Mouse (Mus musculus) layer of hippocampus, adult 8-10 months (tissue): ENCODE data around the gene Nfam1. TPM values are rescaled to one million over a fixed set of nuclear protein-coding genes. Genes with fewer than 3 reads are reported as not detected.
A peak's percentile ranks its signal among the peaks of the same experiment; 100 is the strongest.

ENCODE experiments used
- DNase-seq, 2 experiments: peaks; one replicate each; pipeline ENCODE4 v3.0.0; 2022; ENCODE audit warnings: low spot score in 2 of 2
- total RNA-seq, 4 experiments: library from RNA; stranded (reverse); gene quantifications; 2 replicates each; pipeline ENCODE4 v1.2.4; 2022

Nfam1 gene
- total RNA-seq, 4 experiments from 2014 or later, result 1.7 to 6.2 (median 3.5) TPM

- no peak for DNase-seq
These were observed 5.7 kb upstream of the Nfam1 start for GRCm38 (mm10) chr15:83038812-83039211.

GRCm38 (mm10) chr15:83037755-83038483 lies 4.8 kb upstream of the Nfam1 start:
- DNase-seq, result peak; percentile 74 to 90

GRCm38 (mm10) chr15:83036900-83037519 lies 3.9 kb upstream of the Nfam1 start:
- DNase-seq, result peak in 1 of 2 experiments; percentile 37

GRCm38 (mm10) chr15:83036089-83036488 lies 3.0 kb upstream of the Nfam1 start:
- no peak for DNase-seq

GRCm38 (mm10) chr15:83034275-83034977 lies 1.3 kb upstream of the Nfam1 start:
- peak; percentile 70 to 71 for DNase-seq

GRCm38 (mm10) chr15:83030884-83031283 lies 2.2 kb downstream of the Nfam1 start:
- no peak for DNase-seq

GRCm38 (mm10) chr15:83029725-83030718 lies 3.1 kb downstream of the Nfam1 start:
- no peak for DNase-seq

- DNase-seq, result no peak
These were observed 7.0 kb downstream of the Nfam1 start for GRCm38 (mm10) chr15:83026129-83026528.

GRCm38 (mm10) chr15:83025041-83025760 lies 7.9 kb downstream of the Nfam1 start:
- DNase-seq, result no peak

DNA sequence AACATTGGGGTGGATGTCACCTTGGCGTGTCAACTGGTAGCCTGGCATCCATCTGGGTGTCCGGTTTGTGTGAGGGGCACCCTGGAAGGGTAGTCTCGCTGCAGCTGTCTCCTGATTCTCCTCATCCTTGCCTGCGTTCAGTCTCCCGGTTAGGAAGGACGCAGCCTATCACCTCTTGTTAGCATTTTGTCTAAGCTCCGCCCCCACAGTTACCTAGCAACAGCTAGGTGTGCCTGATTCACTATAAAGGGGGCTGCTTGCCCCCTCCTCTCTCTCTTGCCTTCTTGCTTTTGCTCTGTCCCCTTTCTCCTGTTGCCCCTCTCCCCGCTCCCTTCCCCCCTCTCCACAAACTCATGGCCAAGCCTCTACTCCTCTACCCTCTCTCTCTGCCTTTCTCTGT lies 10.2 kb downstream of the Nfam1 start:
- no peak for DNase-seq

DNA sequence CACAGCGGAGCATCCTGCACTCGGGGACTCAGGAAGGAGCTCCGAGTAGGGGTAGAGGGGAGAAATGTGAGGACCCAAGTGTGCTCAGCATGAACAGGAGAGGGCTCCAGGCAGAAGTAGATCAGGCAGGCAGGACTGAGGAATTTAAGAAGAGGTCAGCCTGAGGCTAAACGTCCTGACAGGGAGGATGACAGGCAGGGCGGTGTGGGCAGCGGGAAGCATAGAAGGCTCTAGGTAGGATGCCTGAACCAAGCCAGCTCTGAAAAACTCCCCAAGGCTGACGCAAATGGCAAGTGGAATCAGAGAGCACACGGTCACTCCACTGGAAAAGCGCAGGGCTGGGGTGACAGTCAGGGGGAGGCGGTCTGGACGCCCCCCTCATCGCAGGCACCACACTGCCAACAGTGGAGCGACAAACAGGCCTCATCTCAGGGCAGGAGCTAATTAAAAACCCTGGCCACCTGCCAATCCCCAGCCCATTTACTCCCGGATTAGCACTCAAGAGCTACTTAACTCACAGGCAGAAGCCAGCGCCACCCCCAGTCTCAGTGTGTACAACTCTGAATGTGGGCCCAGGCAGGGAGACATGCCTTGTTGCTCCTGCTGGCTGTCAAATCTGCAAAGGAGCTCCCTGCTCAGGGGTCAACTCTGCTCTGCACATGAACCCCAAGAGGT lies 22.0 kb downstream of the Nfam1 start:
- DNase-seq, result peak; percentile 85 to 86

GRCm38 (mm10) chr15:83010423-83010822 lies 22.7 kb downstream of the Nfam1 start:
- DNase-seq, result no peak

DNA sequence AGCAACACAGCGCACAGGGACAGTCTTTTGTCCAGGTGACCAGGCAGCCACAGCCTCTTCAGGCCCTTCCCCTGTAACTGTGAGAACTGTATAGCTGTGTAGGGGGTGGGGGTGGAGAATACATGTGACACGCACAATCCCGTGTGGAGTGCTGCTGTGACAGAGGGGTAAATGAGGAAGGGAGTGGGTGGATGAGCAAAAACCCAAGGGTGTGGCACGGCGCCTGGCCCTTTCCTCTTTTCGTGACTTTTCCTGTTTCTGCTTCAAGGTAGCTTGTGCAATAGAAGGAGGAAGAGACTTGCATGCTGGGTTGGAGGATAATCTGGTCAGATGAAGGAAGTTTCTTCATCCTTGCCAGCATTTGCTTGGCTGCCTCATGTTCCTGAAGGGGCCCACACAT lies 23.6 kb downstream of the Nfam1 start:
- no peak for DNase-seq

DNA sequence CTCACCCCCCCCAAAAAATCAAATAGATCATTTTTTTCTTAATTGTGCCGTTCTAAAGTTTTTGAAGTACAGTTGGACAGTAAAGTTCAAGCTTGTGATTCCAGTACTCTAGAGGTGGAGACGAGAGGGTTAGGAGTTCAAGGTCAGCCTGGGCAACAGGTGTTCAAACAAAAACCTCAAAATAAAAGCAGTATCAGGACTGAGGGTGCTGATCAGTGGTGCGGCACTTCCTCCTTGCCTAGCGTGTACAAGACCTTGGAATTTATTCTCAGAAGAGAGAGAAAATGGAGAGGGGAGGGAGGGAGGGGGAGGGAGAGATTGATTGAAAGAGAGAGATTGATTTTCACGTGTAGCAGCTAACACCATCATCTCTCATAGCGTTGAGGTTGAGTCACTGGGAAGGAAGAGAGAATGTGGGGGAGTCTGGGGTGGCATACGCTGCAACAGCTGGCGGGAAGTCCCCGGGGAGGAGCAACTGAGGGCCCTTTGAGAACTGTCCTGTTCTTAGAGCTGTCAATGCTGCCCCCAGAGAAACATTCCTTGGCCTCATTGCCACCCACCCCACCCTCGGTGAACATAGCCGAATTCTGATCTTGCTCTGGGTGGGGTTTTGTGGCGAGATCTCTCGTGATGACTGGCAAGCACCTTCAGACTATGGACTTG lies 24.2 kb downstream of the Nfam1 start:
- DNase-seq, result no peak

- no peak for DNase-seq
These were observed 25.7 kb downstream of the Nfam1 start for GRCm38 (mm10) chr15:83007346-83007920.

DNA sequence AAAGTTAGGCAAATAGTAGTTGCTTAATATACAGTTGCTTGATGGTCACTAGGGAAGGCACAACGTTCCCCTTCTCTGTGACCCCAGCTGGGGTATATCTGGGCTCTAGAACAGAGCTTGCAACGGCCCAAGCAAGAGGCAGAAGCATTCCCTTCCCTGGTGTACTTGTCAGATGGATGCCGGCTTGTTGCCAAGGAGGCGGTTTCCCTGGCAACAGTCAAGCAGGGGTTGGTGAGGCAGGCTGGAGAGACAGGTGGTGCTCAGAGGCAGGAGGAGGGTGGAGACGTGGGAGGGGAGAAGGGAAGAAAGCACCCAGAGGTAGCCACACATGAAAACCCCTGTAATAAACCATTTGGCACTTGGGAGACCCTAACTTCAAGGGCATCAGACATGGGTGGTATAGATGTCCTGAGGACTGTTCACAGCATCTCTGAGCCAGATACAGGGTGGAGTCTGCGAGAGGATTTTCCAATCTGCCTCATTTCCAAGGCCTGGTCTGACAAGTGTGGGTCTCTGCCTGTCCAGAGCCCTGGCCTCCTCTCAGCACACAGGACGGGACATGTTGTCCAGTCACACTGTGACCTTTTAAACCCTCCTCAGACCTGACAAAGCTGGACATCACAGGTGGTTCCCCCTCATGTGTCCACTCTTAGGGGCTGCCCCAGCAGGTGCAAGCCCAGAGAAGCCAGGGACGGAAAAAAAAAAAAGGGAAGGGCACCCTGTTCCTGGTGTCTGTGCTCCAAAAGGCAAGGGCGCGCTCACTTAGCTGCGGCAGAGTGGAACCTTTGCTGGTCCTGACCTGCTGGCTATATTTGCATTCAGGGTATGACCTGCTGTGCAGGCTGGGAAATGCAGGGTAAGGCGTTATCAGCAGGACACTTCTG lies 30.2 kb downstream of the Nfam1 start:
- DNase-seq, result peak; percentile 92 to 95

GRCm38 (mm10) chr15:82998811-82999221 lies 34.3 kb downstream of the Nfam1 start:
- DNase-seq, result no peak

GRCm38 (mm10) chr15:82996431-82996830 lies 36.7 kb downstream of the Nfam1 start:
- DNase-seq, result no peak
